In the genomic region with DNA sequence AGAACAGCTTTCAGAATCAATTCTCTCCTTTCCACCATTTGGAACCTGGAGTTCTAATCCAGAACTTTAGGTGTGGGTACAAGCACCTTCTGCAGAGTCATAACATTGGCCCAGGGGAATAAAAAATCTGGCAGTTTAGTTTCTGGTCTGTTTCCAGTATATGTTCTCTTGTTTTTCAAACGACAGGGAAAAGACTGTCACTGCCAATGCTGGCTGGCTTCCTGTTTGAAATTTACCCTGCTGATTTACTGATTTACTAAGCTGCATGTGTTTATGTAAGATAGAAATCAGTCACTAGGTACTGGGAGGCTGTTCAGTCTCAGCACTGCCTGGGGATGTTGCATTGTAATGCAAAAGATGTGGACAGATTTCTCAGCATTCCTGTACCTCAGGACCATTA, we compare ENCODE assay signal across 9 mouse cellular contexts.
DNase-seq lines count a peak whose midpoint lies in the region.
"Had no signal": no experiment of that assay in that cellular context is flagged by ENCODE, and none has a peak within 500 bp of the region (broad histone marks: within the 10 kb centered on the region; RNA-seq: fewer than 3 reads in every experiment).

No protein-coding gene starts in this region.

- DNase-seq in layer of hippocampus, adult 11-12 months (ENCODE audit: low spot score), result peak; percentile 26
- no peak for DNase-seq in layer of hippocampus, adult 9-10 months (ENCODE audit: low spot score)
- peak; percentile 11 for DNase-seq in cerebellum, adult 8-10 months
- peak; percentile 28 for DNase-seq in kidney, adult 18-20 months
- DNase-seq in layer of hippocampus, adult 9-11 months, result peak; percentile 52
- no peak for DNase-seq in urinary bladder, postnatal 25 days (ENCODE audit: low spot score)
- DNase-seq in thymus, postnatal 4 days, result no peak
- DNase-seq: embryo, embryonic 11 days; heart, postnatal 14 days had no signal

Comparison
In these comparisons a context has a peak if more than half of its experiments do, and no peak if none do; other contexts are left out.
1. DNase-seq: peak in layer of hippocampus, adult 11-12 months (single experiment), cerebellum, adult 8-10 months (single experiment), kidney, adult 18-20 months (single experiment) and layer of hippocampus, adult 9-11 months (single experiment); none in layer of hippocampus, adult 9-10 months (single experiment), urinary bladder, postnatal 25 days (single experiment) and thymus, postnatal 4 days (single experiment).